Mouse (Mus musculus) small intestine, adult 2 months (tissue): Measurements from ENCODE around the gene Ptprn2.

ENCODE experiments used
- CTCF ChIP-seq: fragments of 200-500 bp; IDR thresholded peaks from 2 replicates; pipeline ENCODE4 v1.5.1; 2012; ENCODE audit warnings: low read depth, mild to moderate bottlenecking, control low read depth, inconsistent platforms, low read length, moderate library complexity, mixed read lengths; ENCODE audit not compliant: insufficient replicate concordance, insufficient read length; ENCODE audit errors: extremely low read depth
- POLR2A ChIP-seq: fragments of 200-500 bp; IDR thresholded peaks from 2 replicates; pipeline ENCODE4 v1.6.1; 2012; ENCODE audit warnings: low read depth, mild to moderate bottlenecking, control low read depth, inconsistent platforms, low read length, moderate library complexity

DNA sequence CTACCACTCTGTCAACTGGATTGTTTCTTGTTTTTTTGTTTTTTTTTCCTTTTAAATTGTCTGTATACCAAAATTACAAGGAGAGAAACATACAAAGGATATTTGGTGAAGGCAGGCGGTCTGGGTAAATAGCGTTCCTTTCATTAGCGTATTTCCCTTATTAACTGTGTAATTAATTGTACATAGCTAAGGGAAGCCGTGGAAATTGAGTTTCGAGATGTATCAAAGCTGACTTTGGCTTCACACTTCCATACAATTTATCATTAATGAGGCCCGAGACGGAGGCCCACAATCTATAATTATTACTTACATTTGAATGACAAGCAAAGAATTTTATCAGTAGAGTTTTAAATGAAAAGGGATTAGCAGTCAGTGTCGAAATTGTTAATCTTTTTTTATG lies 712.6 kb downstream of the Ptprn2 start:
- TF ChIP-seq CTCF, result no peak
- no peak for TF ChIP-seq POLR2A
